Mouse (Mus musculus): ENCODE data around the gene Cct6b. TPM values are rescaled to one million over a fixed set of nuclear protein-coding genes. Genes with fewer than 3 reads are reported as not detected.

Gene Cct6b
- polyA plus RNA-seq, 1 experiment from 2014 or later = 0.11 TPM

- no peaks in the 10 kb centered on the region for H3K36me3 ChIP-seq (replicated peaks; ENCODE audit: control insufficient read depth, insufficient read depth, low read depth, low read length)
- H3K4me3 ChIP-seq (ENCODE audit: low read depth, low read length) = peak overlapping the region; percentile 90
- DNase-seq (ENCODE audit: low spot score) (no peak), ATAC-seq (replicated peaks; ENCODE audit: insufficient number of reproducible peaks, low FRiP score, low TSS enrichment, low read depth) (no peak)
- 59% methylated on average over 5 of the region's 5 CpGs for WGBS
- H3K4me1 ChIP-seq (ENCODE audit: control insufficient read depth, insufficient read depth, low read length) = no peaks in the 10 kb centered on the region; the same call in 1 of the 2 replicates
- H3K9ac ChIP-seq (replicated peaks; ENCODE audit: low read length) = peak overlapping the region; percentile 94
- H3K4me2 ChIP-seq (ENCODE audit: low read depth, low read length) = peak overlapping the region; percentile 55
- H3K27ac ChIP-seq (replicated peaks; ENCODE audit: low read depth, low read length) = no peak overlapping the region
- H3K9me3 ChIP-seq (replicated peaks; ENCODE audit: control insufficient read depth, low read length) = no peaks in the 10 kb centered on the region
- H3K27me3 ChIP-seq (ENCODE audit: control insufficient read depth, insufficient read depth, low read length) = no peaks in the 10 kb centered on the region
Measured at GRCm38 (mm10) chr11:82780134-82780533, 16.0 kb upstream of the Cct6b start.

- Histone ChIP-seq H3K9ac (replicated peaks; ENCODE audit: low read length) (peak overlapping the region; percentile 89), H3K9me3 (replicated peaks; ENCODE audit: control insufficient read depth, low read length) (no peaks in the 10 kb centered on the region), H3K4me3 (ENCODE audit: low read depth, low read length) (peak overlapping the region; percentile 76), H3K27ac (replicated peaks; ENCODE audit: low read depth, low read length) (no peak overlapping the region), H3K4me2 (ENCODE audit: low read depth, low read length) (peak overlapping the region; percentile 72), H3K36me3 (replicated peaks; ENCODE audit: control insufficient read depth, insufficient read depth, low read depth, low read length) (no peaks in the 10 kb centered on the region), H3K4me1 (ENCODE audit: control insufficient read depth, insufficient read depth, low read length) (no peaks in the 10 kb centered on the region), H3K27me3 (ENCODE audit: control insufficient read depth, insufficient read depth, low read length) (no peaks in the 10 kb centered on the region)
- WGBS = under 1% methylated on average over 28 of the region's 28 CpGs
- no peak for DNase-seq (ENCODE audit: low spot score)
- peak; percentile 72; the same call in 1 of the 2 replicates for ATAC-seq (replicated peaks; ENCODE audit: insufficient number of reproducible peaks, low FRiP score, low TSS enrichment, low read depth)
Measured at GRCm38 (mm10) chr11:82764438-82764924, 360 bp upstream of the Cct6b start.

DNA sequence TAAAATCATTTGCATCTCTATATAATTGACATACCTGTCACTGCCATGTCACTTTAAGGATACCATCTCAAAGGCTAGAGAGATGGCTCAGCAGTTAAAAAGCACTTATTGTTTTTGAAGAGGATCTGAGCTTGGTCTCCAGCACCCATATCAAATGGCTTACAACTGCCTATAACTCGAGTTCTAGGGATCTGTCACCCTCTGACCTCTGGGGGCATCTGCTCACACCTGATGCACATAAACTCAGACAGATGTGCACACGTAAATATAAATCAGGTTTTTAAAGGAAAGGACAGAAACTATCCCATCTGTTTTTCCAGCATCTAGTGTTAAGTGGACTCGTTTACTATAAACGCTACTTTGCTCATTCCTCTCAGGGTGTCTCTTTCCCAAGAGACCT is 860 bp downstream of the Cct6b start:
- Histone ChIP-seq H3K27me3 (ENCODE audit: control insufficient read depth, insufficient read depth, low read length) (no peaks in the 10 kb centered on the region), H3K9me3 (replicated peaks; ENCODE audit: control insufficient read depth, low read length) (no peaks in the 10 kb centered on the region), H3K4me3 (ENCODE audit: low read depth, low read length) (peak overlapping the region; percentile 76), H3K4me1 (ENCODE audit: control insufficient read depth, insufficient read depth, low read length) (no peaks in the 10 kb centered on the region), H3K27ac (replicated peaks; ENCODE audit: low read depth, low read length) (peak overlapping the region; percentile 72; the same call in 1 of the 2 replicates), H3K36me3 (replicated peaks; ENCODE audit: control insufficient read depth, insufficient read depth, low read depth, low read length) (no peaks in the 10 kb centered on the region), H3K4me2 (ENCODE audit: low read depth, low read length) (peak overlapping the region; percentile 63), H3K9ac (replicated peaks; ENCODE audit: low read length) (peak overlapping the region; percentile 89)
- 7% methylated on average over 4 of the region's 4 CpGs for WGBS
- DNase-seq (ENCODE audit: low spot score) = no peak
- ATAC-seq (replicated peaks; ENCODE audit: insufficient number of reproducible peaks, low FRiP score, low TSS enrichment, low read depth) = no peak

DNA sequence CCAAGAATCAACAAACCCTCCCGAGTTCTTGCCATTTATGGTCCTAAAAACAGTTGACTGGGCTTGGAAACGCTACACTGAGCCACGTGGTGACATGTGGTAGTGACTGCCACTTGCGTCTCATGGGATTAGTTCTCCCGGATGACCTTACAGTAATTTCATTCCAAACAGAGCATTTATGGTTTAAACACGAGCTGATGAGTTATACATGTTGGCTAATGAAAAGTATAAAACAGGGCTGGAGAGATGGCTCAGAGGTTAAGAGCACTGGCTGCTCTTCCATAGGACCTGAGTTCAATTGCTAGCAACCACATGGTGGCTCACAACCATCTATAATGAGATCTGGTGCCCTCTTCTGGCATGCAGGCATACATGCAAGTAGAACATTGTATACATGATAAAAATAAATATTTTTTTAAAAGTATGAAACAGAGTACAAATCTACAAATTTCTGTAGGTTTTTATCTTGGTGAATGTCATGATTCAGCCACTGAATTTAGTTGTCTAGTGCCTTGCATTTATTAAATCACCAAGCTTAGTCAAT is 1.8 kb downstream of the Cct6b start:
- ATAC-seq (replicated peaks; ENCODE audit: insufficient number of reproducible peaks, low FRiP score, low TSS enrichment, low read depth) (no peak), DNase-seq (ENCODE audit: low spot score) (no peak)
- Histone ChIP-seq H3K9ac (replicated peaks; ENCODE audit: low read length) (no peak overlapping the region), H3K4me2 (ENCODE audit: low read depth, low read length) (no peak overlapping the region), H3K36me3 (replicated peaks; ENCODE audit: control insufficient read depth, insufficient read depth, low read depth, low read length) (no peaks in the 10 kb centered on the region), H3K4me3 (ENCODE audit: low read depth, low read length) (no peak overlapping the region), H3K4me1 (ENCODE audit: control insufficient read depth, insufficient read depth, low read length) (no peaks in the 10 kb centered on the region), H3K27ac (replicated peaks; ENCODE audit: low read depth, low read length) (no peak overlapping the region), H3K9me3 (replicated peaks; ENCODE audit: control insufficient read depth, low read length) (no peaks in the 10 kb centered on the region), H3K27me3 (ENCODE audit: control insufficient read depth, insufficient read depth, low read length) (no peaks in the 10 kb centered on the region)
- WGBS = 84% methylated on average over 6 of the region's 6 CpGs

GRCm38 (mm10) chr11:82755919-82756318 is 8.2 kb downstream of the Cct6b start:
- H3K4me1 ChIP-seq (ENCODE audit: control insufficient read depth, insufficient read depth, low read length) = no peaks in the 10 kb centered on the region
- ATAC-seq (replicated peaks; ENCODE audit: insufficient number of reproducible peaks, low FRiP score, low TSS enrichment, low read depth) (no peak), DNase-seq (ENCODE audit: low spot score) (no peak)
- H3K9ac ChIP-seq (replicated peaks; ENCODE audit: low read length) = no peak overlapping the region
- H3K4me2 ChIP-seq (ENCODE audit: low read depth, low read length) = no peak overlapping the region
- H3K4me3 ChIP-seq (ENCODE audit: low read depth, low read length) = no peak overlapping the region
- H3K9me3 ChIP-seq (replicated peaks; ENCODE audit: control insufficient read depth, low read length) = no peaks in the 10 kb centered on the region
- H3K27ac ChIP-seq (replicated peaks; ENCODE audit: low read depth, low read length) = no peak overlapping the region
- no peaks in the 10 kb centered on the region for H3K27me3 ChIP-seq (ENCODE audit: control insufficient read depth, insufficient read depth, low read length)
- WGBS = 96% methylated on average over 1 of the region's 1 CpGs
- no peaks in the 10 kb centered on the region for H3K36me3 ChIP-seq (replicated peaks; ENCODE audit: control insufficient read depth, insufficient read depth, low read depth, low read length)

DNA sequence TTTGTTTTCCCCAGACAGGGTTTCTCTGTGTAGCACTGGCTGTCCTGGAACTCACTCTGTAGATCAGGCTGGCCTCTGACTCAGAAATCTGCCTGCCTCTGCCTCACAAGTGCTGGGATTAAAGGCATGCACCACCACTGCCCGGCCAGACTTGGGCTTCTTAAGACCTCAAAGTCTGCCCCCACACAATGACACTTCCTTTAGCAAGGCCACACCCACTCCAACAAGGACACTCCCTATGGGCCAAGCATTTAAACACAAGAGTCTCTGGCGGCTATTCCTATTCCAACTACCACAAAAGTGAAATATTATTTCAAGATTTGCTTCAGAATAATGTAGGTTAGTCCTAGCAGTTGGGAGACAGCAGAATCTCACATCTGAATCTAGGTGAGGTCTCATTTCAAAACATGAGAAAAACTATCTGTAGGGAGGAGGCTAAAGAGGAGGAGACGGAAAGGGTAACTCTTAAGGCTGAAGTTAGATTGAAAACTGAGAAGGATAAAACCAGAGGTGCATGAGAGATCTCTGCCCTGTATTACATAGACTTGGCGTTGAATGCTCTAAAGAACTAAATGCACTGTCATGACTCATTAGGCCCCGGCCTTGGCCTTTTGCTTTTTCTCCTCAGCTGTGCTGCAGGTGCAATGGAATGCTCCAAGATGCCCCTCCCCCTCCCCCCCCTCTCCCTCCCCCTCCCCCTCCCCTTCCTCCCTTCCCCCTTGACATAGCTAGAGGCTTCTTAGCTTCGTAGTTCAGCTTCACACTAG is 11.6 kb downstream of the Cct6b start:
- Histone ChIP-seq H3K9ac (replicated peaks; ENCODE audit: low read length) (no peak overlapping the region), H3K27me3 (ENCODE audit: control insufficient read depth, insufficient read depth, low read length) (no peaks in the 10 kb centered on the region), H3K4me1 (ENCODE audit: control insufficient read depth, insufficient read depth, low read length) (no peaks in the 10 kb centered on the region), H3K4me2 (ENCODE audit: low read depth, low read length) (no peak overlapping the region), H3K9me3 (replicated peaks; ENCODE audit: control insufficient read depth, low read length) (no peaks in the 10 kb centered on the region), H3K36me3 (replicated peaks; ENCODE audit: control insufficient read depth, insufficient read depth, low read depth, low read length) (no peaks in the 10 kb centered on the region), H3K27ac (replicated peaks; ENCODE audit: low read depth, low read length) (no peak overlapping the region), H3K4me3 (ENCODE audit: low read depth, low read length) (no peak overlapping the region)
- no peak for DNase-seq (ENCODE audit: low spot score)
- 65% methylated on average over 6 of the region's 6 CpGs for WGBS
- ATAC-seq (replicated peaks; ENCODE audit: insufficient number of reproducible peaks, low FRiP score, low TSS enrichment, low read depth) = no peak

DNA sequence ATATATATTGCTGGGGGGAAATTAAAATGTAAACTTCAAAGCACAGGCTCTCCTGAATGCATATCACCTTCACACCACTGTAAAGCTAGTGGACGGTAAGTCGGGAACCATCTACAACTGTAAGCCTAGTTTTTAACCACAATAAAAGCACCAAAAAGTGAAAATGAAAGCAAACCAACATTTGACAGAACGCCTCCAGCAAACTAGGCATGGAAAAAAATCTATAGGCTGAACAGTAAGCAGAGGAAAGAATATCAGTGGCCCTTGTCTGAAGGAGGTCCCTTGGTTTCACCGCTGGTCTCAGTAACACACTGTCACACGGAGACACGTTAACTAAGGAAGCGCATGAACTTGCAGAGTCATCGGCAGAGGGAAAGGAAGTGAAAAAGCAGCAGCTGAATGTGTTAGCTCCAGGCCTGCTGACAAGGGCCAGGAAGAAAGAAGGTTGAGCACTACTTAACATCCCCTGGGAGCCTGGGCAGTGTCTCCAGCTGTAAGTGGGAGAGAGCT is 17.2 kb downstream of the Cct6b start:
- DNase-seq (ENCODE audit: low spot score) = no peak
- Histone ChIP-seq H3K4me3 (ENCODE audit: low read depth, low read length) (no peak overlapping the region), H3K27me3 (ENCODE audit: control insufficient read depth, insufficient read depth, low read length) (no peaks in the 10 kb centered on the region), H3K4me2 (ENCODE audit: low read depth, low read length) (no peak overlapping the region), H3K9me3 (replicated peaks; ENCODE audit: control insufficient read depth, low read length) (no peaks in the 10 kb centered on the region), H3K4me1 (ENCODE audit: control insufficient read depth, insufficient read depth, low read length) (no peaks in the 10 kb centered on the region), H3K27ac (replicated peaks; ENCODE audit: low read depth, low read length) (no peak overlapping the region), H3K9ac (replicated peaks; ENCODE audit: low read length) (no peak overlapping the region), H3K36me3 (replicated peaks; ENCODE audit: control insufficient read depth, insufficient read depth, low read depth, low read length) (no peaks in the 10 kb centered on the region)
- WGBS = 78% methylated on average over 8 of the region's 8 CpGs
- ATAC-seq (replicated peaks; ENCODE audit: insufficient number of reproducible peaks, low FRiP score, low TSS enrichment, low read depth) = no peak

DNA sequence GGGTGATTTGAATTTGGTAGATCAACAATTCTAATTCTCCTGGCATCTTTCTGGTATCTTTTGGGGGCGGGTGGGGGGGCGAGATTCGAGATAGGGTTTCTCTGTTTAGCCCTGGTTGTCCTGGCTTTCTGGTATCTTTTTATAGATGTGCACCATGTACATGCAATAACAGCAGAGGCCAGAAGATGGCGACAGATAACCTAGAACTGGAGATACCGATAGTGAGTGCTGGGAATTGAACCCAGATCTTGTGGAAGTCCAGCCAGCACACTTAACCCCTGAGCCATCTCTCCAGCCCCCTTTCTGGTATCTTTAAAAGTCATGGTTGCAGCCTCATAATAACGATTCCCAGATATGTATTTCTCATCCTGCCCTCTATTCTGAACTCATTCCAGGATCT is 18.0 kb downstream of the Cct6b start:
- no peak overlapping the region for H3K9ac ChIP-seq (replicated peaks; ENCODE audit: low read length)
- H3K27ac ChIP-seq (replicated peaks; ENCODE audit: low read depth, low read length) = no peak overlapping the region
- 38% methylated on average over 6 of the region's 6 CpGs for WGBS
- ATAC-seq (replicated peaks; ENCODE audit: insufficient number of reproducible peaks, low FRiP score, low TSS enrichment, low read depth) = no peak
- H3K9me3 ChIP-seq (replicated peaks; ENCODE audit: control insufficient read depth, low read length) = no peaks in the 10 kb centered on the region
- H3K4me2 ChIP-seq (ENCODE audit: low read depth, low read length) = no peak overlapping the region
- no peaks in the 10 kb centered on the region for H3K4me1 ChIP-seq (ENCODE audit: control insufficient read depth, insufficient read depth, low read length)
- no peaks in the 10 kb centered on the region for H3K27me3 ChIP-seq (ENCODE audit: control insufficient read depth, insufficient read depth, low read length)
- peak; percentile 35 for DNase-seq (ENCODE audit: low spot score)
- no peaks in the 10 kb centered on the region for H3K36me3 ChIP-seq (replicated peaks; ENCODE audit: control insufficient read depth, insufficient read depth, low read depth, low read length)
- no peak overlapping the region for H3K4me3 ChIP-seq (ENCODE audit: low read depth, low read length)
